Mouse (Mus musculus) kidney, postnatal 10 days (tissue): ENCODE data around the gene Hist1h1d.
A peak's percentile ranks its signal among the peaks of the same experiment; 100 is the strongest.
"Not testable (repeated sequence)": the region's sequence is repeated elsewhere in the genome, so short reads cannot be mapped to it uniquely, and the experiment has no call there.

ENCODE experiments used
- DNase-seq: peaks from one replicate; pipeline ENCODE4 v3.0.0; 2021; ENCODE audit warnings: mixed read lengths

Gene Hist1h1d

GRCm38 (mm10) chr13:23550761-23551145 lies 2.3 kb upstream of the Hist1h1d start:
- DNase-seq = no peak

GRCm38 (mm10) chr13:23551146-23551834 lies 1.8 kb upstream of the Hist1h1d start, which contains the start of gene Hist1h4f:
Gene Hist1h4f, minus strand, starts transcription at chr13:23551648.
- peak; percentile 91 for DNase-seq

DNA sequence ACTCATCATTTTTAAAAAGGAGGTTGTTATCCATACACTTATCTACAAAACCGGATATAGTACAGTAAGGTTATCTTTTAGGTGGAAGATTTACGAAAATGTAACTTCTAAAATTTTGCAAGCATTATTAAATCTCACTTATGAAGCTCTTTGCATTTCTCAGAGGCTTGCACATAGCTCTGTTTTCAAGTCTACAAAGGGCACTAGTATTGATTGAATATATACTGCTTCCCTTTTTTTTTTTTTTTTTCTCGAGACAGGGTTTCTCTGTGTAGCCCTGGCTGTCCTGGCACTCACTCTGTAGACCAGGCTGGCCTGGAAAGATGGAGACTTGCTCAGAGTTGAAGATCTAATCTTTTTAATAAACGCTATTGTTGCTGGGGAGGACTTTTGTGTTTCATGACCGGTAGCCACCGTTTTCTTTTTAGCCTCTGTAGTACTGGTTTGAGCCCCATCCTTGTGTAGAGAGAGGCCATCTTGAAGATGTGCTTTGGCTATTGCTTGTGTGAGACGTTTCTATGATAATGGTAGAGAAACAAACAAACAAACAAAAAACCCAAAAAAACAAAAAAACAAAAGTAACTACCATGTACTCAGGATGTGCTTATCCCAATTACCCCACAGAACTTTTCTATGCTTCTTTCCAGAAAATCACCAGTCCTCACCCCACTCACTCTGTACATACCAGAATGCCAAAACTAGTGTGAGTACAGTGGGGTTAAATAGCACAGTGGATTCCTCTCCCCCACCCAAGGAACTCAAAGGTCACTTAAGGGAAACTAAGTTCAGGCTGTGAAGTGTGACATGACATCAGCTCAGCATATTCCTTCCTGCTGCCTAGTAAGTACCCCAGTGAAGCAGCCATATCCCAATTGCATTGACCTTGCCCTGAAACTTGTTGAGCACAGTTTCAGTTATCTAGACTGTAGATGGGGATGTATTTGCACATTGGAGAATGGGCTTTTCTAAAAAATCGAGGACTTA lies 839 bp upstream of the Hist1h1d start:
- DNase-seq = no peak

DNA sequence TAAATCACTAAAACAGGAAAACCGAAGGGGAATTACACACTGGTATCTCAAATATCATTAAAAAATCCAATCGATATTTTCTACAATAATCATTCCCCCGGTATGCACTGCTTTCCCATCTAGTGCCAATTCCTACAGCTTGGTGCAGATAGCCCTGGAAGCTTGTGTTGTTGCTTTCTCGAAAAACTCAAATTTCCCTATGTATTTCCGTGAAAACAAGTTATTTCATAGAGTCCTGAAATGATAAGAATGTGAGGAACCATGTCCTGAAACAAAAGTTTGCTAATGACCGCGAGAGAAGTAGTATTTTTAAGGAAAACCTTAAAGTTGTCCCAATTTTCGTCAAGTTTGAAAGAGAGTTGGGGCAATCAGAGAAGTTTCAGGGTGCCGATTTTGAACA lies 1.3 kb downstream of the Hist1h1d start:
- no peak for DNase-seq

GRCm38 (mm10) chr13:23554925-23555838 lies 2.1 kb downstream of the Hist1h1d start:
- DNase-seq = peak; percentile 83

DNA sequence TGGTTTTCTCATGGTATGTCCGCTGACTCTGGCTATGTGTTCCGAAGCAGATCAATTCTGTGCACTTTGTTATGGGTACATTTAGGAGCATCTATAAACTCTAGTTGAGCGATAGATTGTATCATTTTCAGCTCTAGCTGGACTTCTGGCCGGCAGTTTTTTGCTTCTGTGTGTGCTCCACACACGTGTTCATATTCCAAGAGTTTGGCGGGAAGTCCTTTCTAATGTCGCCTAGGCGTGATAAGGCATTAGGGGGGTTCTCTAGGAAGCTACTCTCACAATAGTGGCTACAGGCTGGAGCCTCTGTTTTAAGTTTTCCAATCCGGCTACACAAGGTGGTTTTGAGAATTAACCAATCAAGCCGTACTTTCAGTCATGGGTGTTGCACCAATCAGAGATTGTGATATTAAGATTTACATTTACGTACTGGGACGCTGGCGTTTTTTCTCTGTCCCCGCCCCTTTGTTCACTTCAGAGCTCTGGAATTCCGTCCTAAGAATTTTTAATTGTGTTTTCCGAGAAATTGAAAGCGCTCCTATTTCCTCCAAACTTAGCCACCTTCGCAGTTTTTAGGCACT lies 2.9 kb downstream of the Hist1h1d start:
- peak; percentile 85 for DNase-seq

DNA sequence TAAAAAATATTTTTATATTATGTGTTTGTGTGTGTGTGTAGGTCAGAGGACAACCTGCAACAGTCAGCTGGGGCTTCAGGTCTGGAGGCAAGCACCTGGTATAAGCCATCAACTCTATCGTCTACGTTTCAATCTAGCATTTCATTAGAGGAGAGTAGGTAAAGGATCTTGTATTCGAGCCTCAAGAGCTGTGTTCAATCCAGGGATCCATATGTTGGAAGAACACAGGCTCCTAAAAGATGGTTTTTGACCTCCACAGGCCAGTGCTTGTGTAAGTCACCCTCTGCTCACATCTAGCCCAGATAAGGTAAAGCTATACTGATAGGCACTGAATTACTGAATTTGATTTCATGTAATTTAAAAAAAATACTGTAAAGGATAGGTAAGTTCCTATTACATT lies 3.8 kb downstream of the Hist1h1d start:
- DNase-seq = no peak

GRCm38 (mm10) chr13:23560699-23561098 lies 7.6 kb downstream of the Hist1h1d start:
- DNase-seq = not testable (repeated sequence)

DNA sequence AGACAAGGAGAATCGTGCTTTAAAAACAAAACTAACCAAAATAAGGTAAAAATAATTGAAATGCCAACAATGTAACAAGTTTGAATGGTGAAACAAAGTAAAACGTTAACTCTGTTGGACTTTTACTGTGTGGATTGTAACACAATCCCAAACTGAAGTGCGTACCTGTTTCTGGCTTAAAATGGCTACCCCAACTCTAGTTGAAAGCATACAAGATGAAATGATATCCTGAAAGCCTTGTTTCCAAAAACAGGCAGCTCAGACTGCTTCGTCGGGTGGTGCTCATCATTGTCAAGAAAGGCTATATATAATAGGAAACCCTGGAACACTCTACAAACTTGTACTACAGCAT lies 8.4 kb downstream of the Hist1h1d start:
- DNase-seq = not testable (repeated sequence)

GRCm38 (mm10) chr13:23561883-23562659 lies 9.0 kb downstream of the Hist1h1d start, which contains the start of gene Hist1h3e:
Gene Hist1h3e, minus strand, starts transcription at chr13:23562369.
- DNase-seq = peak; percentile 95

DNA sequence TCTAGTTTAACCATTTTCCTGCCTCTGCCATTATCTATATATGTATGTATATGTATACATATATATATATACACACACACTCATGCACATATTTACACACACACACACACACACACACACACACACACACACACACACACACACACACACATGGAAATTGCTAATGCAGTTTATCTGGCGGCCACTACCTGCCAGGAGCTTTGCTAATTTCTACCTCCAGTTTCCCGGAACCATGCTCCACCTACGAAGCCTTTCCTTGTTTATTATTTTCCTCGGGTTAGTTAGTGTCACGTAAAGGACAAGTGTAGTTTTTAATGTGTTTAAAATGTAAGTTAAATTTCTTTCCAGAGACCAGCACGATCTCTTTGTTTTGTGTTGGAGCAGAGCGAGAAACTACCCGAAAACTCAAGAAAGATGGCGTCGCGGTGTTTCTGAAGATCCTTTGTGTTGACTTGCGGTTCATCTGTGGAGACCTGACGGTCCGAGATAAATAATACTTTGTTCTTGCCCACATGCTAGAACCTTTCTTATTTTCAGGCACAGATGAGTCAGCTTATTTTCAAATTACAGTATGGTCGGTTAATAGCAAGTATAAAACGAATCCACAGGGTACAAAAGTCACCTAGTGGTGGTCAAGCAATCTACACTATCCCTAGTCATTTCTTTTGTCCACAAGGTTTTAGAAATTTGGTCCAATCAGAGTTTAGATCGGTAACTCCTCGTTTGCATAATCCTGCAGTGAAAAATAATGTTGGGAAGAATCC lies 9.8 kb downstream of the Hist1h1d start:
- peak; percentile 51 for DNase-seq

DNA sequence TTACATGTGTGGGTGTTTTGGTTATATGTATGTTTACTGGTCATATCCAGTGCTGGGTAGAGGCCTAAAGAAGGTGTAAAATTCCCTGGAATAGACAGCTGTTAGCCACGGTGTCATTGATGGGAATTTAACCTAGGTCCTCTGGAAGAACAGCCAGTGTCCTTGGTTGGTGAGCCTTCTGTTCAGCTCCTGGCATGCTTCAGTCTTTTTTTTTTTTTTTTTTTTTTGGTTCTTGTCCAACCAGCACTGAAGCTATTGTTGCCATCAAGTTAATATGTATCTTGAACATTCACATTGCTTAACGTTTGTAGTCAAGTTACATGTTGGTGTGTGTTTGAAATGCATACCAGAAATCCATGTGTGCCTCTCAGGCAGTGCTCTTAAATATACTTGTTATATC lies 11.4 kb downstream of the Hist1h1d start:
- no peak for DNase-seq

- DNase-seq = not testable (repeated sequence)
Measured at GRCm38 (mm10) chr13:23570261-23571021, 17.4 kb downstream of the Hist1h1d start.

DNA sequence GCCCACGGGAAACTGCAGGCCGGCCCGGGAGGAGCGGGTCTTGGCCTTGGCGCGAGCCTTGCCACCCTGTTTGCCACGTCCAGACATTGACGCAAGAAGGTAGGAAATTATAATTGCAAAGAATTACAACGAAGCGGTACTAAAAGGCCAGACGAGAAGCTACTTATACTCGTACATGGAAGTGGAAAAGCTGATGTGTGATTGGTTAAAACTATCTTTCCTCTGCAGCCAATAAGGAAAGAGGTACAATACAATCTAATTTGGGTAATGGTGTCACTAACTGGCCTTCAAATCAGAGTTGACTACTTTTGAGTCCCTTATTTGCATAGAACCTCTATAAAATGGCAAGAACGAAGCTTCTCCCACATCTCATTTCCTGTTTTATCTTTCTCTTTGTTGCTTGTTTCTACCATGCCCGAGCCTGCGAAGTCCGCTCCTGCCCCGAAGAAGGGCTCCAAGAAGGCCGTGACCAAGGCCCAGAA lies 18.0 kb downstream of the Hist1h1d start, which contains the start of the genes Hist1h2ae and Hist1h2bg:
Gene Hist1h2ae, minus strand, starts transcription at position 199 of the 482 bp plus-strand sequence.
Gene Hist1h2bg, plus strand, starts transcription at position 375 of the 482 bp plus-strand sequence.
- peak; percentile 69 for DNase-seq

GRCm38 (mm10) chr13:23571504-23572217 lies 18.6 kb downstream of the Hist1h1d start:
- not testable (repeated sequence) for DNase-seq

DNA sequence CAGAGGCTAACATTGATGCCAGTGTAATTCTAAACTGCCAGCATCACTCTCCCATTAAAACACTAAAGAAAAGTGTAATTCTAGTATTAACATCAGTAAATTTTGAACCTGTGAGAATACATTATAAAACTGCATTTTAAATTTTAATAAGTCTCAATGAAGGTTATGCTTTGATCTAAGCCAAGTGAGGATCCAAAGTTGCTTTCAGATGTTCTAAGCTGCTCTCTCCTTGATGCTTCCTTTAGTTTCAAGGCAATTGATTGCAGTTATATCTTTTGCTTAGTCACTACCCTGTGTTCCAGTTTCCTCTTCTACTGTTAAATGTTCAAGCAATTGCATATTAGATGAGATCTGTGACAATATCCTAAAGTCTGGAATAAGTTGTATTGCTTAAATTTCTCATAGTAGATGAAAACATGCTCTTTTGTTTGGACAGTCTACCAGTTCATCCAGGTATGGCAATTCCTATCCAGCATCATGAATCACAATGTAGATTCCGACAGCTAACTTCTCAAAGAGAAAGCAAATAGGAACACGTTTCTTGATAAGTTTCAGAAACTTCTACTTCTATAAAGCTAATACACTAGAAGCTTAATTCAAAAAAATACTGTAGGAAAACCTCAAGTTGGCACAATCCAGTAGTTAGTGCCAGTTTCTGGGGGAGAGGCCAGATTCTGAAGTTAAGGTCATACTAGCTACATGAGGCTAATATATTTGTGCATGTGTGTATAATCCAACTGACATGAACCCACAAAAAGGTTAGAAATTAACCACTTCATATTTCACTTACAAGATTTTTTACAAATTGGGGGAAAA lies 19.4 kb downstream of the Hist1h1d start:
- no peak for DNase-seq

- not testable (repeated sequence) for DNase-seq
Measured at GRCm38 (mm10) chr13:23573034-23573897, 20.2 kb downstream of the Hist1h1d start.
